Mouse (Mus musculus): ENCODE data around the gene Gm28051.

The Gm28051 gene

GRCm38 (mm10) chr12:102683438-102683837, 74.1 kb downstream of the Gm28051 start:
- no peak for DNase-seq

- DNase-seq: no peak
These were observed 74.8 kb downstream of the Gm28051 start for GRCm38 (mm10) chr12:102682722-102683299.

- DNase-seq: no peak
These were observed 75.5 kb downstream of the Gm28051 start for GRCm38 (mm10) chr12:102682085-102682484.

- DNase-seq: no peak
These were observed 76.0 kb downstream of the Gm28051 start for GRCm38 (mm10) chr12:102681590-102681989.

GRCm38 (mm10) chr12:102678820-102679219, 78.7 kb downstream of the Gm28051 start:
- DNase-seq: peak; percentile 82

GRCm38 (mm10) chr12:102677089-102677488, 80.5 kb downstream of the Gm28051 start:
- DNase-seq: no peak

GRCm38 (mm10) chr12:102674556-102674955, 83.0 kb downstream of the Gm28051 start:
- DNase-seq: no peak

GRCm38 (mm10) chr12:102674123-102674522, 83.4 kb downstream of the Gm28051 start:
- no peak for DNase-seq

- no peak for DNase-seq
These were observed 84.4 kb downstream of the Gm28051 start for GRCm38 (mm10) chr12:102672857-102673839.

GRCm38 (mm10) chr12:102672176-102672575, 85.4 kb downstream of the Gm28051 start:
- no peak for DNase-seq

GRCm38 (mm10) chr12:102670848-102671247, 86.7 kb downstream of the Gm28051 start:
- DNase-seq: no peak
